9 mouse cellular contexts compared by ENCODE assay signal in the genomic region with DNA sequence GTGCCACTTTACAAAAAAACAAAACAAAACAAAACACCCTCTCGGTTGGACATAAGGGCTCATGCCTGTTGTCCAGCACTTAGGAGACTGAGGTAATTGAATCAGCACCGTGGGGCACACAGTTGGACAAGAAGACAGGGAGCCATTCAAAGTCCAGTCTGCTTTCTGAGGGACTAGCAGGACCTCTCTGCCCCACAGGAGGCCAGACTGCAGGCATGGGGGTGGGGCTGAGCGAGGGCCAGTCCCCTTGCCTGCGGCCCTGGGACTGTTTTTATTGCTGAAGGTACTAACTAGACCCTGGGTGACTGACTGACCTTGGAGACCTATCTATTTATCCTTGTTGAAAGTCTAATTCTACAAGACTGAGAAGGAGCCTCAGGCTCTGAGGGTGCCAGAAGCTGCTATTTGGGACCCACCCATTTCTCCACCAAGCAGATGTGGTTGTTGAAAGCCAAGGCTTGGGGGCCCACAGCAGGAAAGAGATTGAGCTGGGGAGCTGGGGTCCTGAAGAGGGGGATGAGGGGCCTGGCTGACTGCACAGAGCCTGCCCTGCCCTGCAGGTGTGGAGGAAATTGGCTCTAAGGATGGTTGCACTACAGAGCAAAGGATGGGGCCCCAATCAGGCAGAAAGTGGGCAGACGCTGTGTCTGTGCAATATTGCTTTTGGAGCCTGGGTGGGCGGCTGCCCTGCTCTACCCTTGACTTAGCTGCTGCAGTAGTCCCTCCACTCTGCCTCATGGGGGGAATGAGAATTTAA.
DNase-seq lines count a peak whose midpoint lies in the region; ATAC-seq and TF ChIP-seq lines count a peak whose summit lies in the region.
"Had no signal": no experiment of that assay in that cellular context is flagged by ENCODE, and none has a peak within 500 bp of the region (broad histone marks: within the 10 kb centered on the region; RNA-seq: fewer than 3 reads in every experiment).

No protein-coding gene starts in this region.

- TF ChIP-seq RAD21 in CH12.LX (IDR thresholded peaks at IDR 0.05; ENCODE audit: low read depth, low read length): no peak

- no peak for TF ChIP-seq CTCF in hindbrain, postnatal 0 days (IDR thresholded peaks at IDR 0.05; ENCODE audit: low read depth)
- no peak for TF ChIP-seq CTCF in CH12.LX (conservative IDR thresholded peaks at IDR 0.05 in 1 of 2, IDR thresholded peaks at IDR 0.05 in 1 of 2; ENCODE audit: low read depth in 2 of 2, low read length in 2 of 2)

- ATAC-seq in hindbrain, embryonic 11.5 days (ENCODE audit: low FRiP score): no peak
- ATAC-seq in hindbrain, postnatal 0 days: no peak
- no peak for ATAC-seq in embryonic facial prominence, embryonic 15.5 days (ENCODE audit: insufficient number of reproducible peaks, low FRiP score, low TSS enrichment, low read depth)
- ATAC-seq in activated CD4-positive, CD25-positive, alpha-beta regulatory T cell, adult 4 months: no peak
- no peak for ATAC-seq in megakaryocyte-erythroid progenitor cell, adult 5-6 weeks (replicated peaks; ENCODE audit: low FRiP score, low TSS enrichment, poor library complexity, severe bottlenecking)
- ATAC-seq: inflammation-experienced regulatory T-cells, adult 6 months had no signal

- H3K9me3 ChIP-seq in hindbrain, embryonic 11.5 days (ENCODE audit: control insufficient read depth, low read length): no peaks in the 10 kb centered on the region
- no peaks in the 10 kb centered on the region for H3K9me3 ChIP-seq in hindbrain, postnatal 0 days (ENCODE audit: low read length)
- H3K9me3 ChIP-seq in CH12.LX (replicated peaks; ENCODE audit: low read length): no peaks in the 10 kb centered on the region
- no peaks in the 10 kb centered on the region for H3K9me3 ChIP-seq in embryonic facial prominence, embryonic 15.5 days (replicated peaks)
- H3K9me3 ChIP-seq in limb, embryonic 10.5 days (replicated peaks): no peaks in the 10 kb centered on the region

- H3K4me2 ChIP-seq in hindbrain, embryonic 11.5 days (replicated peaks; ENCODE audit: low read depth, low read length): no peak overlapping the region
- no peak overlapping the region for H3K4me2 ChIP-seq in hindbrain, postnatal 0 days (ENCODE audit: low read depth, low read length)
- 0 out of 2 replicates have a peak overlapping the region, but pooled peaks have one; percentile 4 for H3K4me2 ChIP-seq in CH12.LX (ENCODE audit: insufficient read depth, low read depth, poor library complexity, severe bottlenecking)
- no peak overlapping the region for H3K4me2 ChIP-seq in embryonic facial prominence, embryonic 15.5 days (replicated peaks)

- H3K27me3 ChIP-seq in hindbrain, embryonic 11.5 days (ENCODE audit: control insufficient read depth, insufficient read depth, low read length): no peaks in the 10 kb centered on the region
- no peaks in the 10 kb centered on the region for H3K27me3 ChIP-seq in hindbrain, postnatal 0 days (ENCODE audit: insufficient read depth, low read length)
- H3K27me3 ChIP-seq in CH12.LX (replicated peaks): no peaks in the 10 kb centered on the region
- no peaks in the 10 kb centered on the region for H3K27me3 ChIP-seq in embryonic facial prominence, embryonic 15.5 days
- H3K27me3 ChIP-seq in limb, embryonic 10.5 days (ENCODE audit: low read depth, poor library complexity, severe bottlenecking): no peaks in the 10 kb centered on the region

- in situ Hi-C loops in CH12.LX (cut with MboI; ENCODE audit: low pct_ligation_motif_present, low pct_unique_long_range_greater_than_20kb, low sequenced_read_pairs): loop anchor here (10.0 kb wide), 1 partner anchor 207 kb away; no protein-coding TSS in a partner anchor

- H3K4me1 ChIP-seq in hindbrain, embryonic 11.5 days (replicated peaks; ENCODE audit: control insufficient read depth, insufficient read depth, low read length): no peaks in the 10 kb centered on the region; the same call in 1 of the 2 replicates
- no peaks in the 10 kb centered on the region for H3K4me1 ChIP-seq in hindbrain, postnatal 0 days (ENCODE audit: insufficient read depth, low read length)
- peaks cover 31 to 71% of the 10 kb centered on the region in 2 experiments for H3K4me1 ChIP-seq in CH12.LX (ENCODE audit: control insufficient read depth in 1 of 2, insufficient read depth in 2 of 2)
- peaks cover 29% of the 10 kb centered on the region for H3K4me1 ChIP-seq in embryonic facial prominence, embryonic 15.5 days
- H3K4me1 ChIP-seq in limb, embryonic 10.5 days: peaks cover 34% of the 10 kb centered on the region

- peak; percentile 23 for DNase-seq in hindbrain, embryonic 11.5 days (ENCODE audit: low spot score)
- no peak for DNase-seq in hindbrain, postnatal 0 days (ENCODE audit: low spot score)
- peak; percentile 35 for DNase-seq in CH12.LX (ENCODE audit: extremely low read depth)
- peak; percentile 51 for DNase-seq in limb, embryonic 10.5 days (ENCODE audit: low spot score)
- DNase-seq in retina, postnatal 1 day: no peak

- WGBS in hindbrain, embryonic 11.5 days: 17% methylated on average over 6 of the region's 6 CpGs
- 23% methylated on average over 6 of the region's 6 CpGs for WGBS in hindbrain, postnatal 0 days
- WGBS in embryonic facial prominence, embryonic 15.5 days: 21% methylated on average over 6 of the region's 6 CpGs
- 21% methylated on average over 6 of the region's 6 CpGs for WGBS in limb, embryonic 10.5 days

- no peak overlapping the region for H3K9ac ChIP-seq in hindbrain, embryonic 11.5 days (ENCODE audit: low read depth, low read length)
- no peak overlapping the region for H3K9ac ChIP-seq in hindbrain, postnatal 0 days (replicated peaks; ENCODE audit: low read length)
- H3K9ac ChIP-seq in CH12.LX (ENCODE audit: insufficient read depth, low read depth): 0 out of 2 replicates have a peak overlapping the region, but pooled peaks have one; percentile 2
- no peak overlapping the region for H3K9ac ChIP-seq in embryonic facial prominence, embryonic 15.5 days

- H3K36me3 ChIP-seq in hindbrain, embryonic 11.5 days (ENCODE audit: control insufficient read depth, insufficient read depth, low read length): no peaks in the 10 kb centered on the region
- H3K36me3 ChIP-seq in hindbrain, postnatal 0 days (ENCODE audit: insufficient read depth, low read length): no peaks in the 10 kb centered on the region
- H3K36me3 ChIP-seq in CH12.LX (replicated peaks in 1 of 2; ENCODE audit: control insufficient read depth in 1 of 2, insufficient read depth in 1 of 2, low read length in 1 of 2): no peaks in the 10 kb centered on the region
- H3K36me3 ChIP-seq in embryonic facial prominence, embryonic 15.5 days: no peaks in the 10 kb centered on the region
- no peaks in the 10 kb centered on the region for H3K36me3 ChIP-seq in limb, embryonic 10.5 days

- no peak for TF ChIP-seq POLR2A in CH12.LX (IDR thresholded peaks at IDR 0.05; ENCODE audit: low read depth, low read length)

- no peak overlapping the region for H3K4me3 ChIP-seq in hindbrain, embryonic 11.5 days (ENCODE audit: low read depth, low read length)
- H3K4me3 ChIP-seq in hindbrain, postnatal 0 days (ENCODE audit: low read length): no peak overlapping the region
- H3K4me3 ChIP-seq in CH12.LX (replicated peaks in 1 of 3; ENCODE audit: low read depth in 2 of 3, low read length in 2 of 3, poor library complexity in 1 of 3): no peak overlapping the region
- H3K4me3 ChIP-seq in embryonic facial prominence, embryonic 15.5 days (replicated peaks): no peak overlapping the region
- H3K4me3 ChIP-seq in limb, embryonic 10.5 days: peak overlapping the region; percentile 24; the same call in 1 of the 2 replicates

- H3K79me2 ChIP-seq in CH12.LX (replicated peaks; ENCODE audit: control insufficient read depth, extremely low read depth, insufficient read depth, poor library complexity, severe bottlenecking): no peaks in the 10 kb centered on the region

- no peak overlapping the region for H3K27ac ChIP-seq in hindbrain, embryonic 11.5 days (ENCODE audit: low read depth, low read length)
- no peak overlapping the region for H3K27ac ChIP-seq in hindbrain, postnatal 0 days
- H3K27ac ChIP-seq in CH12.LX (ENCODE audit: insufficient read depth, low read depth): no peak overlapping the region
- H3K27ac ChIP-seq in embryonic facial prominence, embryonic 15.5 days (replicated peaks): peak overlapping the region; percentile 48
- H3K27ac ChIP-seq in limb, embryonic 10.5 days: peak overlapping the region; percentile 79

- no peak for TF ChIP-seq EP300 in CH12.LX (IDR thresholded peaks at IDR 0.05; ENCODE audit: low read length)

- dilution Hi-C loops in CH12.LX (cut with MboI; ENCODE audit: extremely low pct_ligation_motif_present, extremely low pct_unique_long_range_greater_than_20kb, low sequenced_read_pairs): no loop called here

TF ChIP-seq in CH12.LX, 34 proteins besides CTCF, POLR2A, EP300 and RAD21:
- TF ChIP-seq ZC3H11A (IDR thresholded peaks at IDR 0.05; ENCODE audit: low read depth, low read length) (no peak), HCFC1 (IDR thresholded peaks at IDR 0.05; ENCODE audit: low read depth, low read length) (0 out of 2 replicates have a peak, but pooled peaks have one; percentile 9), MEF2A (IDR thresholded peaks at IDR 0.05; ENCODE audit: borderline replicate concordance, low read depth, low read length) (no peak)

Comparison
In these comparisons a context has a peak if more than half of its experiments do, and no peak if none do; other contexts are left out.
1. DNase-seq: peak in hindbrain, embryonic 11.5 days (single experiment), CH12.LX (single experiment) and limb, embryonic 10.5 days (single experiment); none in hindbrain, postnatal 0 days (single experiment) and retina, postnatal 1 day (single experiment).
2. H3K27ac ChIP-seq: peak in embryonic facial prominence, embryonic 15.5 days (single experiment) and limb, embryonic 10.5 days (single experiment); none in hindbrain, embryonic 11.5 days (single experiment), hindbrain, postnatal 0 days (single experiment) and CH12.LX (single experiment).